Mouse (Mus musculus): ENCODE results near the gene Fam98a. TPM values are rescaled to one million over a fixed set of nuclear protein-coding genes. Genes with fewer than 3 reads are reported as not detected.
A peak's percentile ranks its signal among the peaks of the same experiment; 100 is the strongest.

Gene Fam98a
- total and polyA plus RNA-seq, 3 experiments = 39.4 to 64.9 TPM; not detected in 1

DNA sequence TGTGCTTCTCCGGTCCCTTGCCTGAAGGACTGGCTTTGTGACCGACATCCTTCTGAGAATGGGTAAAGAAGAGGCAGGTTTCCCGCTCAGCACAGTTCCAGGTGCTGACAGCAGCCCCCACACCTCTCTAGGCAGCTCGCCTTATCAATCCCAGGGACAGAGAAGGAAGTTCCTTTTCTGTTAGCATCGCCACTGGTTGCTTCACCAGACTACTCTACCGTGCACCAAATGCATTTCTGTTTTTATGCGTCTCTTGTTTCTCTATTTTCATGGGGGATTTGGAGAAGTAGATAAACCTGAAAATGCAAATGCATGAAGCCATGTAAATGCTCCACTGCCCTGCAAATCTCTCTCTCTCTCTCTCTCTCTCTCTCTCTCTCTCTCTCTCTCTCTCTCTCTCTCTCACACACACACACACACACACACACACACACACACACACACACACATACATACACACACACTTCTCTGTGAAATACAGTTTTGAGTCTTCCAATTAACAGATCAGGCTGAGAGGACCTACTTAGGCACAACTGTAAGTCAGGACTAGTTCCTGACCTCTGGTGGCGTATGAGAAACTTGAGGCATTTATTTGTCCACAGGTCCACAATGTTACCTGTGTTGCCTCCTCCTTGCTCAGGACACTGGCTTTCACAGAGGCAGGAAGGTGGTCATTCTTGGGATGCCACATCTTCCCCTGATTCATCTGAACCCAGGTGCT, 33.4 kb downstream of the Fam98a start:
- H3K27me3 ChIP-seq (ENCODE audit: control insufficient read depth in 1 of 2, insufficient read depth in 2 of 2, low read length in 2 of 2) = no peaks in the 10 kb centered on the region
- H3K4me3 ChIP-seq (ENCODE audit: control insufficient read depth in 1 of 2, insufficient read depth in 1 of 2, low read depth in 2 of 2, low read length in 2 of 2) = no peak overlapping the region
- no peak overlapping the region for H3K9ac ChIP-seq (ENCODE audit: control insufficient read depth, low read depth, low read length, poor library complexity, severe bottlenecking)
- H3K36me3 ChIP-seq (ENCODE audit: control insufficient read depth in 1 of 2, insufficient read depth in 2 of 2, low read length in 2 of 2) = no peaks in the 10 kb centered on the region
- no peaks in the 10 kb centered on the region for H3K79me2 ChIP-seq (ENCODE audit: control insufficient read depth, insufficient read depth, low read length, poor library complexity)
- no peak overlapping the region for H3K27ac ChIP-seq (ENCODE audit: control insufficient read depth, low read depth, low read length)
- H3K4me1 ChIP-seq (ENCODE audit: control insufficient read depth in 1 of 2, insufficient read depth in 2 of 2, low read length in 2 of 2) = peaks cover 0 to 4% of the 10 kb centered on the region in 2 experiments; a peak in 3 of 4 replicates
- H3K9me3 ChIP-seq (replicated peaks; ENCODE audit: insufficient read depth, low read length) = no peaks in the 10 kb centered on the region
- no peak for TF ChIP-seq TCF12 (IDR thresholded peaks at IDR 0.05; ENCODE audit: low read depth, low read length)
- TF ChIP-seq EP300 (IDR thresholded peaks at IDR 0.05; ENCODE audit: low read depth in 1 of 2, low read length in 2 of 2) = peak in 1 of 2 experiments; percentile 9; a peak in 2 of 4 replicates
- no peak for TF ChIP-seq MXI1 (IDR thresholded peaks at IDR 0.05; ENCODE audit: low read depth, low read length)
- no peak for TF ChIP-seq MAZ (IDR thresholded peaks at IDR 0.05; ENCODE audit: low read depth, low read length)
- TF ChIP-seq NELFE (IDR thresholded peaks at IDR 0.05; ENCODE audit: low read depth, low read length) = no peak
- TF ChIP-seq BHLHE40 (IDR thresholded peaks at IDR 0.05; ENCODE audit: borderline replicate concordance, low read depth, low read length) = no peak
- peak; percentile 51 for TF ChIP-seq GATA1 (IDR thresholded peaks at IDR 0.05; ENCODE audit: low read depth, low read length)
- no peak for TF ChIP-seq ZKSCAN1 (IDR thresholded peaks at IDR 0.05; ENCODE audit: low read depth, low read length)
- DNase-seq (ENCODE audit: low read depth, low spot score) = peak; percentile 73

- no peaks in the 10 kb centered on the region for H3K79me2 ChIP-seq (ENCODE audit: control insufficient read depth, insufficient read depth, low read length, poor library complexity)
- H3K9ac ChIP-seq (ENCODE audit: control insufficient read depth, low read depth, low read length, poor library complexity, severe bottlenecking) = no peak overlapping the region
- H3K4me1 ChIP-seq (ENCODE audit: control insufficient read depth in 1 of 2, insufficient read depth in 2 of 2, low read length in 2 of 2) = peaks cover 0 to 4% of the 10 kb centered on the region in 2 experiments; a peak in 3 of 4 replicates
- no peaks in the 10 kb centered on the region for H3K27me3 ChIP-seq (ENCODE audit: control insufficient read depth in 1 of 2, insufficient read depth in 2 of 2, low read length in 2 of 2)
- no peak overlapping the region for H3K27ac ChIP-seq (ENCODE audit: control insufficient read depth, low read depth, low read length)
- H3K9me3 ChIP-seq (replicated peaks; ENCODE audit: insufficient read depth, low read length) = no peaks in the 10 kb centered on the region
- no peaks in the 10 kb centered on the region for H3K36me3 ChIP-seq (ENCODE audit: control insufficient read depth in 1 of 2, insufficient read depth in 2 of 2, low read length in 2 of 2)
- no peak overlapping the region for H3K4me3 ChIP-seq (ENCODE audit: control insufficient read depth in 1 of 2, insufficient read depth in 1 of 2, low read depth in 2 of 2, low read length in 2 of 2)
- TF ChIP-seq MEF2A (IDR thresholded peaks at IDR 0.05; ENCODE audit: extremely low read depth, insufficient replicate concordance, low read depth, low read length, poor library complexity, severe bottlenecking) (no peak), TBP (IDR thresholded peaks at IDR 0.05; ENCODE audit: low read depth, low read length) (no peak), NELFE (IDR thresholded peaks at IDR 0.05; ENCODE audit: low read depth, low read length) (no peak), MXI1 (IDR thresholded peaks at IDR 0.05; ENCODE audit: low read depth, low read length) (no peak), TCF12 (IDR thresholded peaks at IDR 0.05; ENCODE audit: low read depth, low read length) (no peak), CHD2 (IDR thresholded peaks at IDR 0.05; ENCODE audit: low read length) (no peak), JUND (IDR thresholded peaks at IDR 0.05; ENCODE audit: low read depth, low read length) (no peak), EP300 (IDR thresholded peaks at IDR 0.05; ENCODE audit: low read depth in 1 of 2, low read length in 2 of 2) (no peak), MAZ (IDR thresholded peaks at IDR 0.05; ENCODE audit: low read depth, low read length) (no peak), CHD1 (IDR thresholded peaks at IDR 0.05; ENCODE audit: low read depth, low read length) (no peak), NRF1 (IDR thresholded peaks at IDR 0.05; ENCODE audit: insufficient read depth, low read depth, low read length, poor library complexity, severe bottlenecking) (no peak), MAX (IDR thresholded peaks at IDR 0.05; ENCODE audit: low read length) (no peak), TAL1 (IDR thresholded peaks at IDR 0.05; ENCODE audit: low read length) (no peak)
- DNase-seq (ENCODE audit: low read depth, low spot score) = no peak
Measured at GRCm38 (mm10) chr17:75516591-75516990, 35.2 kb downstream of the Fam98a start.

Measured in MEL (cell line).